In the genomic region with DNA sequence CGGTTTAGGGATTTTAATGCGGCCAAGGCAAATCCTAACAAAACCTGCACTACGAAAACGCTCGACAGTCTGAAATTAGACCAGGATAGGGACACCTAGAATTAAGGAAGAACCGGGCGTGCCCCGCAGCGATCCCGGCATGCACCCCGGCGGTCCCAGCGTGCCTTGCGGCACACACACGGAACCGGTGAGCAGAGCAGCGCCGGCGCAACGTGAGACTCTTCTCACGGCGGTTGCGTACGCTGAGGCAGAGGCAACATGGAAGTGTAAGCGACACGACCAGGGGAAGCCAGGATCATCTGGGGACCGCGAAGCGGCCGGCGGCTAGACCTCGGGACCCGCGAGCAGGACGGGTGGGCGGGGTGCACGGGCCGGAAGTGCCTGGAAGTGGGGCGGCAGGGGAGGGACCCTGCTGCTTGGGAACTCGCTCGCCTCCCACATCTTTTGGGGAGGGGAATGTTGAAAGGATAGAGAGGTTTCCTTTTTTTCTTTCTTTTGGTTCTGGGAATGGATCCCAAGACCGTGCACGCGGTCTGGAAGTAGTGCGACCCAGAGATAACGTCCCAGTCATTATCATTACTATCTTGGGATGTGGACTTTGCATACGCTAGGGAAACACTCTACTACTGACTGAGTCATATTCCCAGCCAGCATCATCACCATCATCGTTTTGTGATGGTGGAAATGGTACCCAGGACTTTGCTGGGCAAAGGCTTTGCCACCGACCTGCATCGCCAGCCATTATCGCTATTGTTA, we compare ENCODE assay signal across 8 mouse cellular contexts. TPM values are rescaled to one million over a fixed set of nuclear protein-coding genes. Genes with fewer than 3 reads are reported as not detected.
DNase-seq lines count a peak whose midpoint lies in the region; ATAC-seq and TF ChIP-seq lines count a peak whose summit lies in the region.

Asl (minus strand) TSS at position 106 of the 756 bp plus-strand sequence.
Crcp (plus strand) TSS at position 149 of the 756 bp plus-strand sequence.

- peak within 1 kb of the TSS; percentile 95 for H3K27ac ChIP-seq in lung, embryonic 14.5 days (ENCODE audit: low read depth)

- ATAC-seq in lung, embryonic 14.5 days (ENCODE audit: insufficient read depth): peak; percentile 89
- ATAC-seq in neutrophil, adult 5-6 weeks (ENCODE audit: extremely low read depth, insufficient number of reproducible peaks, low FRiP score, poor library complexity, severe bottlenecking): peak; percentile 84

- 2% methylated on average over 51 of the region's 51 CpGs for WGBS in lung, embryonic 14.5 days

- no peaks in the 10 kb centered on the region for H3K4me1 ChIP-seq in lung, embryonic 14.5 days (ENCODE audit: insufficient read depth)

- no peak for TF ChIP-seq CTCF in lung, embryonic 14.5 days (IDR thresholded peaks at IDR 0.05; ENCODE audit: low read depth)

- peak within 1 kb of the TSS; percentile 90 for H3K4me2 ChIP-seq in lung, embryonic 14.5 days

- no peaks in the 10 kb centered on the region for H3K36me3 ChIP-seq in lung, embryonic 14.5 days (ENCODE audit: insufficient read depth)

- peak; percentile 60 for DNase-seq in MN1 (ENCODE audit: low spot score)
- DNase-seq in cerebellum, adult 8-10 months: peak; percentile 84
- peak; percentile 67 for DNase-seq in forelimb bud, embryonic 11.5 days (ENCODE audit: low read depth, low spot score)
- peak; percentile 84 for DNase-seq in heart, postnatal 4 days
- DNase-seq in layer of hippocampus, adult 8-10 months (ENCODE audit: low spot score in 2 of 2): peak; percentile 74 to 85
- DNase-seq in lung, embryonic 14.5 days: peak; percentile 85
- peak; percentile 71 to 73 for DNase-seq in thymus, adult 18-20 months

- peak within 1 kb of the TSS; percentile 76 for H3K9ac ChIP-seq in lung, embryonic 14.5 days

- peak within 1 kb of the TSS; percentile 73 for H3K4me3 ChIP-seq in lung, embryonic 14.5 days (ENCODE audit: low read depth, low read length)

- H3K9me3 ChIP-seq in lung, embryonic 14.5 days (ENCODE audit: low read depth, low read length): no peaks in the 10 kb centered on the region

- H3K27me3 ChIP-seq in lung, embryonic 14.5 days (ENCODE audit: insufficient read depth, low read length): no peaks in the 10 kb centered on the region

RNA-seq across cellular contexts. Expression of gene Asl, which starts in this region (rescaled TPM):
- total RNA-seq in heart, postnatal 4 days (2021): 10 to 100 TPM; 15.1 to 17.6 TPM
- total RNA-seq in layer of hippocampus, adult 8-10 months (2022): 10 to 100 TPM; 18.9 to 38.2 (median 26.3) TPM
- 23.1 and 24.3 TPM in 2 replicates for polyA plus RNA-seq in lung, embryonic 14.5 days (2014; fragmentation: Nextera tagmentation; extraction: Ambion mirVana)
- 7.6 and 7.7 TPM in 2 replicates for total RNA-seq in neutrophil, adult 5-6 weeks (2017)

RNA-seq across cellular contexts. Expression of gene Crcp, which starts in this region (rescaled TPM):
- total RNA-seq in heart, postnatal 4 days (2021): 10 to 100 TPM; 14.8 to 15.7 TPM
- total RNA-seq in layer of hippocampus, adult 8-10 months (2022): 10 to 100 TPM; 31.8 to 38.2 (median 35.6) TPM
- polyA plus RNA-seq in lung, embryonic 14.5 days (2014; fragmentation: Nextera tagmentation; extraction: Ambion mirVana): 27.5 and 28.3 TPM in 2 replicates
- 24.9 and 40.4 TPM in 2 replicates for total RNA-seq in neutrophil, adult 5-6 weeks (2017)

Comparison
In these comparisons a context has a peak if more than half of its experiments do, and no peak if none do; other contexts are left out.
1. Peak in every context shown above with its lines: DNase-seq, ATAC-seq, H3K4me3 ChIP-seq and H3K27ac ChIP-seq.